Mouse (Mus musculus) brain, embryonic 14.5 days (tissue): ENCODE data around the gene Snrpc.

Experiments used
- CTCF ChIP-seq: fragments of 200-500 bp; IDR thresholded peaks from 2 replicates; pipeline ENCODE4 v1.5.1; 2012; ENCODE audit warnings: inconsistent platforms, mild to moderate bottlenecking, moderate library complexity, borderline replicate concordance; ENCODE audit not compliant: insufficient read depth, insufficient read length; ENCODE audit errors: extremely low read depth
- POLR2A ChIP-seq: fragments of 200-500 bp; IDR thresholded peaks from 2 replicates; pipeline ENCODE4 v1.6.1; 2012; ENCODE audit warnings: mild to moderate bottlenecking, inconsistent platforms, borderline replicate concordance; ENCODE audit not compliant: poor library complexity, insufficient read depth, insufficient read length, severe bottlenecking; ENCODE audit errors: extremely low read depth

- TF ChIP-seq CTCF (no peak), POLR2A (no peak)
Measured at GRCm38 (mm10) chr17:27856798-27857648, 19.1 kb downstream of the Snrpc start.
